Mouse (Mus musculus) embryonic facial prominence, embryonic 11.5 days (tissue): ENCODE measurements around the gene Hoxa2. TPM values are rescaled to one million over a fixed set of nuclear protein-coding genes. Genes with fewer than 3 reads are reported as not detected.
A peak's percentile ranks its signal among the peaks of the same experiment; 100 is the strongest.

Source experiments
- ATAC-seq: fragments of 200-750 bp; cut with Nextera tagmentation; replicated peaks from 2 replicates; pipeline ENCODE4 v1.8.0; 2017; ENCODE audit warnings: low read depth; ENCODE audit not compliant: insufficient number of reproducible peaks, low FRiP score, low TSS enrichment
- DNase-seq: peaks from one replicate; pipeline ENCODE4 v3.0.0-alpha.2; 2015; ENCODE audit warnings: low spot score
- H3K27ac ChIP-seq: fragments of 300-500 bp; sonication (generic); replicated peaks from 2 replicates; pipeline ENCODE4 v1.5.1; 2014; ENCODE audit warnings: mild to moderate bottlenecking, low read depth, low read length, control low read depth
- H3K27me3 ChIP-seq: fragments of 300-500 bp; sonication (generic); 2 replicates; pipeline ENCODE4 v1.6.1; 2014; ENCODE audit warnings: mild to moderate bottlenecking, low read length, moderate library complexity, mixed read lengths; ENCODE audit not compliant: control insufficient read depth, insufficient read depth
- H3K36me3 ChIP-seq: fragments of 300-500 bp; sonication (generic); replicated peaks from 2 replicates; pipeline ENCODE4 v1.6.1; 2014; ENCODE audit warnings: low read depth, mild to moderate bottlenecking, low read length, moderate library complexity, mixed read lengths; ENCODE audit not compliant: control insufficient read depth, insufficient read depth
- H3K4me1 ChIP-seq: fragments of 300-500 bp; sonication (generic); 2 replicates; pipeline ENCODE4 v1.6.1; 2014; ENCODE audit warnings: low read length, mixed read lengths; ENCODE audit not compliant: control insufficient read depth, insufficient read depth
- H3K4me2 ChIP-seq: fragments of 300-500 bp; sonication (generic); 2 replicates; pipeline ENCODE4 v1.6.1; 2014; ENCODE audit warnings: low read depth, mild to moderate bottlenecking, control low read depth, low read length, moderate library complexity
- H3K4me3 ChIP-seq: fragments of 300-500 bp; sonication (generic); 2 replicates; pipeline ENCODE4 v1.5.1; 2014; ENCODE audit warnings: low read depth, low read length, control low read depth
- H3K9ac ChIP-seq: fragments of 300-500 bp; sonication (generic); replicated peaks from 2 replicates; pipeline ENCODE4 v1.6.1; 2014; ENCODE audit warnings: mild to moderate bottlenecking, control low read depth, low read length
- H3K9me3 ChIP-seq: fragments of 300-500 bp; sonication (generic); replicated peaks from 2 replicates; pipeline ENCODE4 v1.6.1; 2016; ENCODE audit warnings: mild to moderate bottlenecking, low read length, inconsistent platforms, mixed read lengths; ENCODE audit not compliant: control insufficient read depth
- WGBS: fragments of 180-500 bp; shearing (Covaris S2); extraction: QIAGEN DNeasy Blood & Tissue Kit; methylation state at CpG from one replicate; pipeline ENCODE4 v1.1.7; 2014; 5-methylcytosine and 5-hydroxymethylcytosine counted together
- polyA plus RNA-seq: library from polyadenylated mRNA; unstranded; fragments of >200 nt; fragmentation: Nextera tagmentation; extraction: Ambion mirVana; gene quantifications from 2 replicates; pipeline ENCODE4 v1.2.1, GENCODE M21; 2014

Hoxa2 gene
- polyA plus RNA-seq, 1 experiment from 2014 or later = 24.1 TPM

- peak overlapping the region; percentile 62 for H3K9ac ChIP-seq
Observed at GRCm38 (mm10) chr6:52165441-52166370, 1.1 kb upstream of the Hoxa2 start.

GRCm38 (mm10) chr6:52164051-52164625 lies 493 bp downstream of the Hoxa2 start:
- under 1% methylated on average over 36 of the region's 39 CpGs for WGBS
- H3K4me2 ChIP-seq = peak overlapping the region; percentile 19
- H3K27ac ChIP-seq = peak overlapping the region; percentile 76
- no peaks in the 10 kb centered on the region for H3K36me3 ChIP-seq
- peak overlapping the region; percentile 34 for H3K4me3 ChIP-seq
- no peaks in the 10 kb centered on the region for H3K4me1 ChIP-seq
- H3K9ac ChIP-seq = peak overlapping the region; percentile 62
- peaks cover 65% of the 10 kb centered on the region for H3K27me3 ChIP-seq
- no peak for ATAC-seq
- no peaks in the 10 kb centered on the region for H3K9me3 ChIP-seq
- peak; percentile 23 for DNase-seq

More at GRCm38 (mm10) chr6:52165441-52166370, 1.1 kb upstream of the Hoxa2 start:
- DNase-seq = no peak
- H3K9me3 ChIP-seq = no peaks in the 10 kb centered on the region
- ATAC-seq = no peak
- peak overlapping the region; percentile 38 for H3K27ac ChIP-seq
- H3K27me3 ChIP-seq = peaks cover 62% of the 10 kb centered on the region
- H3K4me1 ChIP-seq = no peaks in the 10 kb centered on the region
- peak overlapping the region; percentile 5 for H3K4me2 ChIP-seq
- under 1% methylated on average over 28 of the region's 28 CpGs for WGBS
- H3K36me3 ChIP-seq = no peaks in the 10 kb centered on the region
- H3K4me3 ChIP-seq = peak overlapping the region; percentile 34

GRCm38 (mm10) chr6:52163366-52164031 lies 1.1 kb downstream of the Hoxa2 start:
- no peaks in the 10 kb centered on the region for H3K9me3 ChIP-seq
- peaks cover 68% of the 10 kb centered on the region for H3K27me3 ChIP-seq
- H3K4me1 ChIP-seq = no peaks in the 10 kb centered on the region; the same call in 1 of the 2 replicates
- H3K4me2 ChIP-seq = peak overlapping the region; percentile 32
- 1% methylated on average over 17 of the region's 17 CpGs for WGBS
- peak overlapping the region; percentile 34 for H3K4me3 ChIP-seq
- no peaks in the 10 kb centered on the region for H3K36me3 ChIP-seq
- no peak for ATAC-seq
- H3K9ac ChIP-seq = peak overlapping the region; percentile 62
- DNase-seq = peak; percentile 42
- H3K27ac ChIP-seq = peak overlapping the region; percentile 76

GRCm38 (mm10) chr6:52162611-52163365 lies 1.8 kb downstream of the Hoxa2 start:
- H3K27me3 ChIP-seq = peaks cover 67% of the 10 kb centered on the region

GRCm38 (mm10) chr6:52162093-52162380 lies 2.6 kb downstream of the Hoxa2 start:
- Histone ChIP-seq H3K4me3 (peak overlapping the region; percentile 13; the same call in 1 of the 2 replicates), H3K27ac (no peak overlapping the region), H3K9ac (peak overlapping the region; percentile 37), H3K36me3 (no peaks in the 10 kb centered on the region), H3K4me1 (no peaks in the 10 kb centered on the region; the same call in 1 of the 2 replicates), H3K27me3 (peaks cover 68% of the 10 kb centered on the region), H3K4me2 (peak overlapping the region; percentile 29), H3K9me3 (no peaks in the 10 kb centered on the region)
- DNase-seq = no peak
- ATAC-seq = no peak
- 8% methylated on average over 1 of the region's 1 CpGs for WGBS

More at GRCm38 (mm10) chr6:52162611-52163365, 1.8 kb downstream of the Hoxa2 start:
- ATAC-seq (no peak), DNase-seq (no peak)
- Histone ChIP-seq H3K9me3 (no peaks in the 10 kb centered on the region), H3K36me3 (no peaks in the 10 kb centered on the region), H3K4me1 (no peaks in the 10 kb centered on the region; the same call in 1 of the 2 replicates), H3K9ac (peak overlapping the region; percentile 62), H3K27ac (peak overlapping the region; percentile 76; the same call in 1 of the 2 replicates), H3K4me3 (peak overlapping the region; percentile 34), H3K4me2 (peak overlapping the region; percentile 32)
- WGBS = 1% methylated on average over 14 of the region's 14 CpGs

- H3K36me3 ChIP-seq = no peaks in the 10 kb centered on the region
- peaks cover 70% of the 10 kb centered on the region for H3K27me3 ChIP-seq
- H3K4me1 ChIP-seq = no peaks in the 10 kb centered on the region; the same call in 1 of the 2 replicates
- H3K9me3 ChIP-seq = no peaks in the 10 kb centered on the region
- peak overlapping the region; percentile 13; the same call in 1 of the 2 replicates for H3K4me3 ChIP-seq
- H3K9ac ChIP-seq = peak overlapping the region; percentile 43
- H3K4me2 ChIP-seq = peak overlapping the region; percentile 29
- ATAC-seq (no peak), DNase-seq (peak; percentile 37)
- 3% methylated on average over 8 of the region's 8 CpGs for WGBS
- H3K27ac ChIP-seq = no peak overlapping the region
Observed at GRCm38 (mm10) chr6:52161336-52162092, 3.1 kb downstream of the Hoxa2 start.
